Mouse (Mus musculus) activated CD4-positive, CD25-positive, alpha-beta regulatory T cell, adult 4 months (primary cell): Measurements from ENCODE around the gene Plppr2. TPM values are rescaled to one million over a fixed set of nuclear protein-coding genes. Genes with fewer than 3 reads are reported as not detected.

Experiments
- ATAC-seq: one replicate; pipeline ENCODE4 v1.8.0; 2017
- polyA plus RNA-seq, 2 experiments: library from polyadenylated mRNA; unstranded; fragments of 100-300 nt; shearing (Covaris generic); gene quantifications; one replicate each; pipeline ENCODE4 v1.2.1; 2017

The Plppr2 gene
- under 1 TPM; 0.17 to 0.36 TPM for polyA plus RNA-seq

DNA sequence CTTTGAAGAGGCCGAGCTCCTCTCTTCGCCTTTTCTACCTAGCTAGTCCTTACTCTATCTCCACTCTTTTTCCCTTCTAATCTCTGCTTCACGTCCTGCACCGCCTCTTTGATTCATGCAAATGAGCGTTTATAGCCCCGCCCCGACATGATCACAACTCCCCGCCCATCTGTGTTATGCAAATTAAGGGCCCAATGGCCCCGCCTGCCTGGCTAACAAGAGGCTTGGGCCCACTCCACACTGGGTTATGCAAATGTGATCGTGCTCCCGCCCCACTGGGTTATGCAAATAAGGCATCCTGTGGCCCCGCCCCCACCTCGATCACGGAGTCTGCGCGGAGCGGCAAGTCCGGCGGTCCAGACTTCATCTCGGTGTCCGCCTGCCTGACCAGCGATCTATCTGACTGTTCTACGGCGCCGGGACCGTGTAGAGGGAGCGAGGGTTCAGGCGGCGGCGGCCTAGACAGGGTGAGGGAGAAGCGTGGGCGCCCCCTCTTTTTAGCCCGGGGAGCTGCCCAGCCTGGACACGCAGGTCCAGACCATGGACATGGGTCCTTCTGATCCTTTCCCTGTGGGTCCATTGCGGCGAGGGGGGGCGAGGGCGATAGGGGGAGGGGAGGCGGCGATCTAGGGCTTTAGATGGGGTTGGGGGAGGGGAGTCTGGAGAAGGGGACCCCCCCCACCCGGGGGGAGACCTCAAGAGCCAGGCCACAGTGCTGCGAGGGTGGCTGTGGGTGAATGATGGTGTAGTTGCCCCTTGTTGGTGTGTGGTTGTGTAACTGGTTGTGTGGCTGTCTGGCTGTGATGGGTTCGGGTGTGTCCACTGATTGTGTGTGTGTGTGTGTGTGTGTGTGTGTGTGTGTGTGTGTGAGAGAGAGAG, at the start of gene Plppr2:
TSS of gene Plppr2 (plus strand) at position 342 of the 879 bp plus-strand sequence.
- peak; percentile 95 for ATAC-seq

DNA sequence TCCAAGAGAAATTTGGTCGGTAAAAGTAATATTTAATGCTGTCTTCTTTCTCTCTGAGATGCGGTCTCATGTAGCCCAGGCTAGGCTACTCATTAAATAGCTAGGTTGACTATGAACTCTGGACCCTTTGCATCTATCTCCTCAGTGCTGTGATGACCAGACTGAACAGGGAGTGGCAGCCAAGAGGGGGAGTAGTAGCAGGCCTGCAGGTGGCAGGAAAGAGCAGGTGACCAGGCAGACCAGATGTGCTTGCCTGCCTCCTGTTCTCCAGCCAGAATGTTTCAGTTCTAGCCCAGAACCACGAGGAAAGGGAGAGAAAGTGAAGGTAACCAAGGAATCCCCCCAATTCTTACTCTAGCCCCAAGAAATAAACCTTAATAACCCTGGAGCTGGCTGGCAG, 47.6 kb upstream of the Plppr2 start:
- no peak for ATAC-seq

DNA sequence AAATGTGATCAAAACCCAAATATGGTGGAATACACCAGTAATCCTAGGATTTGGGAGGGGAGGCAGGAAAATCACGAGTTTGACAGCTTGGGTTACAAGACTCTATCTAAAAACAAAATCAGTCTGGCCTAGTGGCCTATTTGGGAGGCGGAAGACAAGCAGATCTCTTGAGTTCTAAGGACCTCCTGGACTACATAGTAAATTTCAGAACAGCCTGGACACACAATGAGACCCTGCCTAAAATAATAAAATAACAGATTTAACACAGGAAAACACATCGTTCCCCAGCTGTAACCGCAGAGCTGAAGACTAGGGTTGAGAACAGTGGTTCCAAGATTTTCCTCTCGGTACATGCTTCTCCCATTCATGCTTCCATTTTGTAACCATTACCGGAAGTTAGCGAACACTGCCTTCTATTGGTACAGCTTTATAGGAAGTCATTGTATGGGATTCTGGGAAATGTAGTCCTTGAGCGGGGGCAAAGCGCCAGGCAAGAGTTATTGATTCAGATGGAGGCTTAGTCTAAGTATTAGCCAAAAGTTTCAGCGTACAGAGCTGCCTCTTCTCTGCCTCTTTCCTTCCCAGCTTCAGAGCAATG, 35.5 kb upstream of the Plppr2 start:
- peak; percentile 94 for ATAC-seq

DNA sequence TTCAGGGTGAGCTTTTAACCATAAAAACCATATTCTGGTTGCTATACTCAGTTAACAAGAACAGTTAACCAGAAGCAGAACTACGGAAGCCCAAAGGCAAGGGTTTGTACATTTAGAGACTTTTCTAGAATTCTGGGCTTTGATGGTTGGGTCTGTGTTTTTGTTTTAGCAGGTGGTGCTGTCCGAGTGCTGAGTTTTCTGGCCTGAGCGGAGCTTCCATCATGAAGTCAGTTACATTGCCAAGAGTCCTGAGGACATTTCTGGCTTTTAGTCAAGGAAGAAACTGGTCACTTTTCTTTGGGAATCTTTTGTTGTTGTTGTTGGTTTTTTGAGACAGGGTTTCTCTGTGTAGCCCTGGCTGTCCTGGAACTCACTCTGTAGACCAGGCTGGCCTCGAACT, 32.8 kb upstream of the Plppr2 start:
- no peak for ATAC-seq

DNA sequence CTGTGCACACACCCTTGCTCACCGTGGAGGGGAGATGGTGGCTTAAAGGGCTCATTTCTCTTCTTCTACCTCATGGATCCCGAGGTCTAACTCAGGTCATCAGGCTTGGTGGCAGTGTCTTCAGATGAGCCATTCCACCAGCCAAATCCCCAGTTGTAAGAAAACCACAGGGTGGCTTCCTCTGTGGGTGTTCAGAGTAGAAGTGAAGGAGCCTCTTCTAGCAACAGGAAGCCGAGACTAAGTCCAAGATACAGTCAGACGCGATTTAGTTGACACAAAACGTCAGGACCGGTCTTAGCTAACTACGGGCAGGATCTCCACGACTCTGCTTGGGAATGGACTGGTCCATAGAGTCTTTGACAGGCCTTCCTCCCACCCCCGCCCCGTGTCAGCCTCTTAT, 28.6 kb upstream of the Plppr2 start:
- no peak for ATAC-seq

DNA sequence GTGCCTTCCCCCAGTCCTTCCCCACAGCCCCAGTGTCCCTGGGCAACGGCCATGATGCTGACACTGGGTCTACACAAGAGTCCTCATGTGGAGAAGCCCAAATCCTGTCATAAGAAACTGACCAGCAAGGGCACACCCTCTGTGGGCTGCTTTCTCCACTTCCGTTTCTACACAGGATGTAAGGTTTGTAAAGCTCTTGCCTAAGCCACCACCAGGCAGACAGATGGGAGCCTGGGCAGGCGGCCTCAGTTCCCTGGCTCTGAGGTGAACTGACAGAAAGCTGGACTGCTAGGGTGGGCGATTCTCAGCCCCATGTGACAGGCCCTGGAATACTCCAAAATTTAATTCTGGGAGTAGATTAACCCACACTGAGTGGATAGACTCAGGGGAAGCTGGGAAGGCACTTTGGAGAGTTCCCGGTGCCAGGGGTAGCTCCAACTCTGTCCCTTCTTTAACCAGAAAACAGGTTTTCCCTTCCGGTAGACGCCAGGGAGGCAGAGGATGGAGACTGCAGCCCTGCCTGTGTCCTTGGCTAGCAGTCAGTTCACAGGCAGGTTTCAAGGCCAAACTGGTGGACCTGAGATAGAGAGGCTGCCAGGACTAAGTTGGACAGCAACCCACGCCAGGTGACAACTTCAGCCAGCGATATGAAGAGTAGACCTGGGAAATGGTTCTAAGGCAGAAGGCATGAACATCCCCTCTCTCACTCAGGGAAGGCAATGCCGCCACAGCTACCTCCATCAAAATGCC, 27.2 kb upstream of the Plppr2 start:
- no peak for ATAC-seq

- ATAC-seq, result no peak
These were observed 19.9 kb upstream of the Plppr2 start for GRCm38 (mm10) chr9:21916851-21917492.

DNA sequence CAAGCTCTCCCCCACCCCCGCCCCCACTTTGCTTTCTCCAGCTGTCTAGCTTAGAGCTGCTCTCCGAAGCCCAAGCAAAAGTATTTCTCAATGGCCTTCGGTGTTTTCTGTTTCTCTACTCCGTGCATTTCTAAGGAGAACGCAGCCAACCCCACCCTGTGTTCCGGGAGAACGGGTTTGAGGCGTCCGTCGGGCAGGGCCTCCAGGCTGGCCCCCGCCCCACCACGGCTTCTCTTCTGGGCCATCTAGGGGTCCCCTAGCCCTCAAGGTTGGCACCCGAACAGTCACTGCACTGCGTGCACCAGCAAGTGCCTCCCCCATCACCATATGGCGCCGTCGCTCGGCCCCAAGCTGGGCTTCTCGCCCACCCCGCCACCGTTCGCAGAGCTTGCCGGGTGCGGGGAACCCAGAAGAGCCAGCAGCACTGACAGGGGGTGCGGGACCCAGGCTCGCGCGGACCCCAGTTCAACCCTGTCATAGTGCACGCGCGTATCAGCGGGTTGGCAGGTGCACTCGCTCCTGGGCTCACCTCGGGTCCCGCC, 19.3 kb upstream of the Plppr2 start:
- ATAC-seq, result peak; percentile 15

DNA sequence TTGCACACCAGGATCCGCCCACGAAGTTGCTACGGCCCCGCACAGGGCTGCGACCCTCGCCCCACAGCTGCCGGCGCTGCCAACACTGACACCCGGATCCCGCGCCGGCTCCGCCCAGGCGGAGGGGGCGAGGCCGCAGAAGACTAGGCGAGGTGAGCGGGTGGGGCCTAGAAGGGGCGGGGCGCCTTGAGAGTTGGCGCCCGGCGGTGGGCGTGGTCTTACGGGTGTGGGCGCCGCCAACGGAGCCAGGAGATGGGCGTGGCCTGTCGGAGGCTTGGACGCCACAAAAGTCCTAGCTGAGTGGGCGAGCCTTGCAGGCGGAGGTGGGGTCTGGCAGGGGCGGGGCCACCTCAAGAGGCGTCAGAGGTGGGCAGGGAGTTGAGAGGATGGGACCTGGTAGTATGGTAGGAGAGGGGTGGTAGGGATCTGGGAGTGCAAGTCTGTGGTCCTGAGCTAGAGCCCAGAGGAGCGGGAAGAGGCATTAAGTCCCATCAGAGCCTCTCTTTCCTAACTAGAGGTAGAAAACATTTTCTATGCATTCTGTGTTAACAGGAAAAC, 18.7 kb upstream of the Plppr2 start, which contains the start of gene Rab3d:
TSS of gene Rab3d (minus strand) at position 158 of the 558 bp plus-strand sequence.
- peak; percentile 90 for ATAC-seq

DNA sequence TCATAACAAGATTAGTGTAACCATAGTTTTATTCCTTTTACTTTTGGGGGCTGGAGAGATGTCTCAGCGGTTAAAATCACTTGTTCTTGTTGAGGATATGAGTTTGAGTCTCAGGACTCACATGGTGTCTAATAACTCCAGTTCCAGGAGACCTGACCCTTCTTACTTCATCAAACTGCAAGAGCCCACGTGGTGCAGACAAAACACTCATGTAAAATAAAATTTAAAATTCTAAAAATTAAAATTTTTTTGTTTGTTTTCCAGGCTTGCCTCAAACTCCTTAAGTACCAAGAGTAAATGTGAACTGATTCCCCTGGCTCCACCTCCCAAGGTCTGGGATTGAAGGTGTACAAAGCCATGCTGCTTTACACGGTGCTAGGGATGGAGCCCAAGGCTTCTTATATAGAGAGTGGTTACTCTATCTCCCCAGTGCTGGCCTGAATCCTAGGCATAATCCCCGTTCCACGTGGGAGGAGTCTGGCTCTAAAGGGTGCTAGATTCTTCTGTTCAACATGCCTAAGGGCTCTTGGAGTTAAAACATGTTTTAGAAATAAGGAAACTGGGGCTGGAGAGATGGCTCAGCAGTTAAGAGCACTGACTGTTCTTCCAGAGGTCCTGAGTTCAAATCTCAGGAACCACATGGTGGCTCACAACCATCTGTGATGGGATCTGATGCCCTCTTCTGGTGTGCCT, 18.0 kb upstream of the Plppr2 start:
- no peak for ATAC-seq

GRCm38 (mm10) chr9:21923036-21923435, 13.8 kb upstream of the Plppr2 start:
- ATAC-seq, result no peak

DNA sequence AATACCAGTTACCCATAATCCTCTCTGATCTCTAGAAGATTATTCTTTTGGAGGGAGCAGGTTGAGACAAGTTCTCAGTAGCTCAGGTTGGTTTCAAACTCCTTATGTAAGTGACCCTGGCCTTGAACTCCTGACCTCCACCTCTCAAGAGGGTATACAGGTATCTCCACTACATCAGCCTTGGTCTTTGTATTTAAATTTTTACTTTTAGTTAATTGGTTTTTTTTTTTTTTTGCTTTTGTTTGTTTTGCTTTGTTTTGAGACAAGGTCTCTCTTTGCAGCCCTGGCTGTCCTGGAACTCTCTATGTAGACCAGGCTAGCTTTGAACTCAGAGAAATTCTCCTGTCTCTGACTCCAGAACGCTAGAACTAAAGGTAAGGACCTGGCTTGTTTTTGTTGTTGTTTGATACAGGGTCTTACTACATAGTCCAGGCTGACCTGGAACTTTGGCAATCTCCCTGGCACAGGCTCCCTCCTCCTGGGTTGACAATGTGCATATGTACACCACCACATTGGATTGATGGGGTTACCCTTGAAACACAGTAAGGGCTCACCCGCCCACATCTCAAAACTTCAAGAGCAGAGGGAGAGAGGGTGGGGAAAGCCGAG, 13.2 kb upstream of the Plppr2 start:
- no peak for ATAC-seq

DNA sequence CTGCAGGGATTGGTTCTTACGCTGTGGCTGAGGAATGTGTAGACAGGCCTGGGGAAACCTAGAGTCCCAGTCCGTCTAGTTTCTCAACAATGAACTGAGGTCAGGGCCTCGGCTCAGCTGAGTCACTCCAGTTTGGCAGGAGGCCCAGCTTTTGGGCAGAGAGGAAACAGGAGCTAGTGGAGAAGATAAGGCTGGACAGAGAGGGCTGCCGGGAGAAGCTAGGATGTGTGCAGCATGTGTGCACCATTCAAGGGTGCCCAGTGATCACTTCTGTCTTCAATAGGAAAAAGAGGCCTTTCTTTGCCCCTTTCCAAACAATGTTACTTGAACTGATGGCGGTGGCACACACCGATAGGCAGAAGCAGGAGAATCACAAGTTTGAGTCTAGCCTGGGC, 12.7 kb upstream of the Plppr2 start:
- no peak for ATAC-seq

DNA sequence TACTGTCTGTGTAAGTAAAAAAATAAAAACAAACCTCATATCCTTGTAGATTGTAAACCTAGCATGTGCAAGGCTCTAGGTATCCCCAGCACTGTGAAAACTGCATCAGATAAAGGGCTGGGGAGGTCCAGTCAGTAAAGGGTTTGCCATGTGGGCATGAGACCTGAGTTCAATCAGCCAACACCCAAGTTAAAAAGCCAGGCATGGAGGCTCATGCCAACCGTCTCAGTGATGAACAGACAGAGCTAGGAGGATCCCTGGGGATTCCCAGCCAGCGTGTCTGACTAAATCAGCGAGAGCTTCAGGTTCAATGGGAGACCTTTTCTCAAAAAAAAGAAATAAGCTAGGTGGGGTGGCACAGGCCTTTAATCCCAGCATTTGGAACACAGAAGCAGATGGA, 11.8 kb upstream of the Plppr2 start:
- ATAC-seq, result no peak

GRCm38 (mm10) chr9:21925506-21925905, 11.3 kb upstream of the Plppr2 start:
- no peak for ATAC-seq

GRCm38 (mm10) chr9:21926155-21926554, 10.7 kb upstream of the Plppr2 start:
- ATAC-seq, result no peak

DNA sequence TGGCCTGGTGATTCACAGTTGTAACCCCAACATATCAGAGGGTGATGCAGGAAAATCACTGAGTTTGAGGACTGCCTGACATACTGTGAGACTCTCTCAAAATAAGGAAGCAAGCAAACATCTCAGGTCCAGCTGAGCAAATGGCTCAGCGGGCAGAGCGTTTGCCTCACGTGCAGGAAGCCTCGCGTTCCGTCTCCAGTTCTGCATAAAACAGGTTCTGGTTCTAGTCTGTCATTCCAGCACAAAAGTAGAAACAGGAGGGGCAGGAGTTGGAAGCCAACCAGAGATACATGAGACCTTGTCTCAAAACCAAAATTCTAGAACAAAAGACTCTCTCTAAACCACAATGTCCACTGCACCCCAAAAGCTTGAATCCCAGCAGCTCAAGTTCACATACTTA, 10.0 kb upstream of the Plppr2 start:
- no peak for ATAC-seq

DNA sequence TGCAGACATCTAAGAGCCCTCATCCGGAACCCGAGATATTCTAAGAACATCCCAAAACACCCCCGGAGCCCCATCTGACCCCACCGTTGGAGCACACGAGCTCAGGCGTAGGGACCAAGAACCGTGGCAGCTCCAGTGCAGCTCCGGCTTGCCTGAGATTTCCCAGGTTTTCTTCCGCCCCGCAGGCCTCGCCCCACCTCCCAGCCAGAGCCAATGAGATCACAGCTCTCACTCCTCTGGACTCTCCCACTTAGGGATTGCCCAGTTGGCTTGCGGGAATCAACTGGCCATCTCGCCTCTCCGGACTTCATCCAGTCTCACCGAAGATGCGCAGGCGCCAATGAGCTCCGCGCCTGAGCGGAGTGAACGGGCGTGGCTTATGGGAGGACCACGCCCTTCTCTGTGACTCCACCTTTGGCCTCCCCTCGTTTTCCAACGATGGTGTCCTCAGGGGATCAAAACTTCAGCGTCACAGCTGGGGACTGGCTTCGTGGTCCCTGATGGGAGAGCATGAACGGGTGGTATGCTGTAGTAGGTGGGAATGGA, 9.6 kb upstream of the Plppr2 start, which contains the start of the genes Ccdc159 and Tmem205:
TSS of gene Ccdc159 (plus strand) at position 264 of the 546 bp plus-strand sequence.
TSS of gene Tmem205 (minus strand) at position 349 of the 546 bp plus-strand sequence.
- peak; percentile 23 for ATAC-seq

- ATAC-seq, result no peak
These were observed 7.6 kb upstream of the Plppr2 start for GRCm38 (mm10) chr9:21929208-21929607.

GRCm38 (mm10) chr9:21932006-21932405, 4.8 kb upstream of the Plppr2 start:
- no peak for ATAC-seq
